Mouse (Mus musculus) T-helper 17 cell (primary cell): ENCODE data around the gene Hnrnpf.

ENCODE experiments used
- in situ Hi-C, 2 experiments: fragments of 300-600 bp; cut with MboI, MseI; formaldehyde crosslinking; loops; 1 replicate in 1 of 2; 2 replicates in 1 of 2; pipeline ENCODE4 v1.15.1; 2025; ENCODE audit warnings: high pct_unique_total_duplicates in 2 of 2

The Hnrnpf gene

GRCm38 (mm10) chr6:117890257-117890656 lies 9.9 kb upstream of the Hnrnpf start:
- in situ Hi-C loops = loop anchor here (10.0 to 25.0 kb wide), 2 partner anchors 1497 to 1895 kb away; partner anchors contain the start of gene Plxnd1 (in 1 of the 2)

DNA sequence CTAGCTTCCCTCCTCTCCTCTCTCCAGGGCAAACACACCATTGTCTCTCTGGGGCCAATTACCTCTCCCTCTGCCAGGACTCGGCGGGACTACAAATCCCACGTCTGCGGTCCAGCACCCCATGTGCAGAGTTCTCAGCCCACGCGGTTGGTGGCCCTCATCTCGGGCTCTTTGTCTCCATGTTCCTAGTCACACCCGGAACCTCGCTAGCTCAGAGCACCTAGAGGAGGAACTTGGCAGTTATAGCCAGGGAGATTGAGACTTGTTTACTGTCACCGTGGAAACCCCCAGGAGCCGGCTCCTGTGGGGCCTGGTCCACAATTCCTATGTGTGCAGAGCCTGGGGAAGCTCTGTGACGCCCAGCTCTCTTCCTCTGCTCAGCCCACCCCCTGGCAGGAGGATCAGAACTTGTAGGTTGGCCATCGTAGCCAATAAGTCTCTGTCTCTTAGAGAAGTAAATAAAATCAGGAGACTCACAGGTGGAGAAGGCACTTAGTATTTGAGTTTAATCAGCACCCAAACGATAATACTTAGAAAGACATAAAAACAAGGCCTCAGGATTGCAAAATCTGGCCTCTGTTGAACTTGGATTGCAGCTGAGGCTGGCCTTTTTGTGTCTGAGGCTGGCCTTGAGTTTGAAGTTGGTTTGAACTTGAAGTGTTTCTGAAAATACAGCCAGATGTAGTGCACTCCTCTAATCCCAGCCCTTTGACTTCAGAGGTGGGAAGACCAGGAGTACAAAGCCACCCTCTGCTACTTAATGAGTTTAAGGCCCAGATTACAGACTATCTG lies 8.6 kb upstream of the Hnrnpf start:
- in situ Hi-C loops = loop anchor here (10.0 to 25.0 kb wide), 2 partner anchors 1496 to 1897 kb away; partner anchors contain the start of gene Plxnd1 (in 1 of the 2)

DNA sequence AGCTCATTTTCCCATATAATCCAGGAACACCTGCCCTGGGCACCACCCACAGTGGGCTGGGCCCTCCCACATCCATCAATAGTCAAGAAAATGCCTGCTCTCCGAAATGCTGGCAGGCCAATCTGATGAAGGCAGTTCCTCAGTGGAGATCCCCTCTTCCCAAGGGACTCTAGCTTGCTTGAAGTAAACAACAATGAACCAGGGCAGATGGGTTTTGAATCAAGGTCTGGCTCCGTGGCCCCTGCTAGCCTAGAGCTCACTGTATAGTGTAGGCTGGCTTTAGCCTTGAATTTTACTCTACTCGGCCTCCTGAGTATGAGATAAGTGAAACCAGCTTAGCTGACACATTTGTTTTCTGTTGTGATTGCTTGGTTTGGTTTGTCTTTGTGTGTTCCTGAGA lies 7.7 kb upstream of the Hnrnpf start:
- in situ Hi-C loops = loop anchor here (10.0 to 25.0 kb wide), 2 partner anchors 1495 to 1898 kb away; partner anchors contain the start of gene Plxnd1 (in 1 of the 2)

DNA sequence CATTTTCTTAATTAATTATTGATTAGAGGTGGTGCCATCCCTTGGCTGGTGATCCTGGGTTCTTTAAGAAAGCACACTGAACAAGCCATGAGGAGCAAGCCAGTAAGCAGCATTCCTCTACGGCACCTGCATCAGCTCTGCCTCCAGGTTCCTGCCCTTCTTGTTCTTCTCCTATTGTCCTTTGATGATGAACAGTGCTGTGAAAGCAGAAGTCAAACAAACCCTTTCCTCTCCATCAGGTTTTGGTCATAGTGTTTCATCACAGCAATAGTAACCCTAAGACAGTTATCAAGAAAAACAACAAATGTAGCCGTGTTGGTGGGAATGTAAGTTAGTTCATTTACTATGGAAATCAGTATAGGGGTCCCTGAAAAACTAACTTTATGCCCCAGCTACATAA lies 6.7 kb upstream of the Hnrnpf start:
- in situ Hi-C loops = loop anchor here (10.0 to 25.0 kb wide), 2 partner anchors 1494 to 1899 kb away; partner anchors contain the start of gene Plxnd1 (in 1 of the 2)

DNA sequence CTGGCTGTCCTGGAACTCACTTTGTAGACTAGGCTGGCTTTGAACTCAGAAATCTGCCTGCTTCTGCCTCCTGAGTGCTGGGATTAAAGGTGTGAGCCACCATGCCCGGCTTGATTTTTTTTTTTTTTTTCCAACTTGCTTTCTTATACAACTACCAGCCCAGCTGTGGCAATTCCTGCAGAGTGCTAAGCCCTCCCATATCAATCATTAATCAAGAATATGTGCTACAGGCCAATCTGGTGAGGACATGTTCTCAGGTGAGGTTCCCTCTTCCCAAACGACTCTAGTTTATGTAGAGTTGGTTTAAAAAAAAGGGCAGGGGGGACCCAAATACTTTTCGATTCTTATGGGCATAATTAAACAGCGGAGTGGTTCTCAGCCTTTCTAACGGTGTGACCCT lies 2.3 kb upstream of the Hnrnpf start:
- in situ Hi-C loops = loop anchor here (10.0 to 25.0 kb wide), 2 partner anchors 1490 to 1903 kb away; partner anchors contain the start of gene Plxnd1 (in 1 of the 2)

GRCm38 (mm10) chr6:117901510-117902402 lies 1.6 kb downstream of the Hnrnpf start:
- in situ Hi-C loops = no loop called here

DNA sequence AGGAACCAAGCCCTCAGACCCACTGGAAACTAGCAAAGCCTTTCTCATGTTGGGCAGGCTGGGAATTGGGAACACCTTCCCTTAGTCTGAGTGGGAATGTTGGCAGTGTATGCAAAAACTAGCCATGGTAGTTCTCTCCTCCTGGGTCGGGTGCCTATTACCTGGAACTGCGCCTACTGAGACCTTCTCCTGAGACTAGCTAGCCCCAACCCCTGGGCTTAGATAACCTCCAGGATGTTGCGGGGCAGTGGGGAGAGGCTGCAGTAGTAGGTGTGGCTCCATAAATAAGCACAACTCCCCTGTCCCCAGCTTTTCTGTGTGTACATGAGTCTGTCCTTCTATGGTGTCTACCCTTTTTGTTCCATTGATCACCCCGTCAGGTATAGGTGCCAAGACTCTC lies 2.4 kb downstream of the Hnrnpf start:
- in situ Hi-C loops = no loop called here

DNA sequence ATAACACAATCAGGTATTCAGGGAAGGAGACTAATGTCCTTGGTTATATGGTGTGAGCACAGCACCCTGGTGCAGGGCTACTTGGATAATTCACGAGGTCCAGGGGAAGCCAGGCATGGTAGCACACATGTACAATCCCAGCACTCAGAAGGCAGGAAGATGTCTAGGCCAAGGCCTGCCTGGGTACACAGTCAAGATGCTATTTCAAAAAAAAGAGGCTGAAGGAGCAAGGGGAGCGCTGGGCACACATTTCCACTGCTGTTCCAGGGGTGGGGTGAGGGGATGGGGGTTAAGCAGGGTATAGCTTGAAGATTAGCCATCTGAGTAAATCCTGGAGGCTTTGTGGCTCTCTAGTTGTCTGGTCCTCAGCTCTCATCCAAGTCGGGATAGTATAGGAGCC lies 3.7 kb downstream of the Hnrnpf start:
- in situ Hi-C loops = no loop called here

GRCm38 (mm10) chr6:117905260-117905930 lies 5.3 kb downstream of the Hnrnpf start:
- in situ Hi-C loops = no loop called here

DNA sequence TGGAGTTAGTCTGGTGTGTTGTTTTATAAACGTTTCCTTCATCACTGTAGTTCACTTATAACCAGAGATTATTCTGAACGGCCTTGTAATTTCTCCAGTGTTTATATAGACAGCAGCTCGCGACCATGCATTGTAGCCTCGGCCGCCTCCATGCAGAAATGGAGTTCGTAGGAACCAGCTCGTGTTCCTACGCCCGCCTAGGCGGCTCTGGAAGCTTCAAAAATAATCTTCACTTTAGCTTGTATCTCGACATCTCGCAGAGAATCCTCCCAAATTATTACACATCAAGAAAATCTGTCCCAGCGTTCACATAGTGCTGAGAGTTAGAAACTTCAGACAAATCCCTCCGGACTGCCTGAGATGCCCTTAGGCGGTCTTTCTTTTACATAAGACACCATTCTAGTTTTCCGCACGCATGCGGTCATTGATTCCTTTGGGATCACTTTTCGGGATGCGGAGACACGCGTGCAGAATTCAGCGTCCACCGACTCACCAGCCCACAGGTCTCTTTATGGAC lies 5.9 kb downstream of the Hnrnpf start:
- in situ Hi-C loops = no loop called here

DNA sequence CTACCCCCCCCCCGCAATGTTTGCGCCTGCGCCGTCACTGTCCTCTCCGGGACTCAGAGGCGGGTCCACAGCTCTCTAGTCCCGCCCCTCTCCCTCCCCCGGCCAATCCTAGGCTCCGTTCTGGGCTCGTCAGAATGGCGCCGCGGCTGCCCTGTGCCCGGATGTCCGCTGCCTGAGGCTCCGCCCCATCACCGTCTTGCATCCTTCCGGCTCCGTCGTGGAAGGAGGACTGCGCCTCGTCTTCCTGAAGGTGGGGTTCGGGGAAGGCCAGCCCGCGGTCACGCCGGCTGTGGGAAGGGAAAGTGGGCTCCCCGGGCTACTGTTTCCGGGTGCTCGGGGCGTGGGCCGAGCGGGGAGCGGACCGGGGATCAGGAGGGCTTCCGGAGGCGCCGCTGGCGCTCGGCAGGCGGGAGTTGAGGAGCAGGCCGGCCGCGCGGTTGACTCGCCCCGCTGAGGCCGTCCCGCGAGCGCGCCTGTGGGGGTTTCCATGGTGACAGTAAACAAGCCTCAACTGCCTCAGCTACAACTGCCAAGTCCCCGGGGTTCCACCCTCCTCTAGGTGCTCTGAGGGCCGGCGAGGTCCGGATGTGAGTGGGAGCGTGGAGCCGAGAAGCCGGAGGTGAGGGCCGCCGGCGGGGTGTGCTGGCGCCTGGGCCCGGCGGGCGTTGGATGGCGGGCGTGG lies 6.6 kb downstream of the Hnrnpf start:
- in situ Hi-C loops = no loop called here

- in situ Hi-C loops = no loop called here
Measured at GRCm38 (mm10) chr6:117907301-117907978, 7.3 kb downstream of the Hnrnpf start.

DNA sequence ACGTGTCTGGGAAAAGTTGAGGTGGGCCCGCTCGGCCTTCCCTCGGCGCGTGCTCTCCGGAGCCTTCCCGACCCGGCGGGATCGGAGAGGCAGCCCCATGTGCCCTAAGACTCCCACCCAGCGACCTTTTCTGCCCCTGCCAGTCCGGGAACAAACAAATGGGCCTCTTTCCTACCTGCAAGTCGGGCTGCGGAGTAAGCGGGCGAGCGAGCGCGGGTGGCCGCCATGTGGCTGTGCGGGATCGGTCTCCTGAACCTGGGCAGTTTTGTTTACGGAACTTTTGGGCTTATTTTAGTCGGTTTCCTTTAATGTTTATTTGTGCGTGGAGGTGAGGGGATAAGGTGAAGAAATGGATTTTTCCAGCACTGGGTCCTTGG lies 7.8 kb downstream of the Hnrnpf start:
- in situ Hi-C loops = no loop called here

DNA sequence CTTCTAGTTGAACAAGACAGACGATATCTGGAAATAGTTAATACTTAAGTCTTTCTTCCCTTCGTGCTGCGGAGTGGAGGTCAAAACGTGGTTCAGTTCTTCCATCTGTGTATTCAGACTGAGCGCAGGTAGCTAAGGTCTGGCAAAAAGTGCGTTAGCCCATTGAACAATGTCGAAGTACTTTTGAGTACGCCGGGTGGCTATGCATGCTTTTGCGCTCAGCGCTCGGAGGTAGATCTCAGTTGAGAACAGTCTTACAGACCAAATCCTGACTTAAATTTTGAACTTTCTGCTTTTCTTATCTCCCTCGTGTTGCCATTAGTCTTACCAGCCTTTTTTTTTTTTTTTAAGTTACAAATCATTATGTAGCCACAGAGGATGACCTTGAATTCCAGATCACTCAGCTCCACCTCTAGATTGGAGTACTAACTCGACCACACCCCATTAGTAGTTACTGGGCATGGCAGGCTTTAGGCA lies 8.3 kb downstream of the Hnrnpf start:
- in situ Hi-C loops = no loop called here

DNA sequence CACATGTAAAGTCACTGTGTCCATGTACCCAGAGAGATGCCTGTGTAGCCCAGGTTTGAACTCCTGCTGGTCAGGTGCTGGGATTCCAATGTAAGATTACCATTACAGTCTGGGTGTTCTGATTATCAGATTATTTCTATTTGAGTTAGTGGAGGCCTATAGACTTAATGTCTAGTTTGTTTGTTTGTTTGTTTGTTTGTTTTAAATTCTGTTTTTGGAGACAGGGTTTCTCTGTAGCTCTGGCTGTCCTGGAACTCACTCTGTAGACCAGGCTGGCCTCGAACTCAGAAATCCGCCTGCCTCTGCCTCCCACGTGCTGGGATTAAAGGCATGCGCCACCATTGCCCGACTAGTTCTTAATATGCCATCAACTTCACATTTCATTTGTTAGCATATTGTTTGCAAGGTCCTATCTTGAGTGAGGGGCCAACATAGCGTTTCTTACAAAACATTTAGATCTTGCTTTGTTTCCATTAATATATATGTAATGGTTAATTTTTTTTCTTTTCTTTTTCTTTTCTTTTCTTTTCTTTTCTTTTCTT lies 10.1 kb downstream of the Hnrnpf start:
- in situ Hi-C loops = no loop called here

- in situ Hi-C loops = no loop called here
Measured at GRCm38 (mm10) chr6:117914541-117914940, 14.4 kb downstream of the Hnrnpf start.

DNA sequence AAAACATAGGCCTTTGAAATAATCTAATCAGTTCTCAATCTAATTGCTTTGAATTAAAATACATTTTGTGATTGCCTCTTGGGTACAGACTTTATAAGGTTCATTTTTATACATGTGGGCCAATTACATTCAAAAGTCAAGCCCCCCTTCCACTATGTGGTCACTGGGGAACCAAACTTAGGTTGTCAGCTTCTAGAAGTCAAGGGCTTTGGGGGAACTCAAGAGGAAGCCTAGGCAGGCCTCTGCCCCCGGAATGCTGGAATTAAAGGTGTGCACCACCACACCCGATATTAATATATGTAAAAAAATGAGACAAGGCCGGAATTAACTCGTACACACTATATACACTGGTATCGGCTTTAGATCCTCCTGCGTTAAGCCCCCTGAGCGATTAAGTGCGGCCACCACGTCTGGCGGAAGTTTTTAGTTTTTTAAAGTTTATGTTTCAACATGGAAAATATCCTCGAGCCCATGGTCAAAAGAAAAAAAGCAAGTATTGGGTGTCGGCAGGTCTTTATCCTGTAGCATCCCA lies 16.1 kb downstream of the Hnrnpf start:
- in situ Hi-C loops = loop anchor here in 1 of 2 experiments (5.0 kb wide), 1 partner anchor 44 kb away; no protein-coding TSS in a partner anchor

DNA sequence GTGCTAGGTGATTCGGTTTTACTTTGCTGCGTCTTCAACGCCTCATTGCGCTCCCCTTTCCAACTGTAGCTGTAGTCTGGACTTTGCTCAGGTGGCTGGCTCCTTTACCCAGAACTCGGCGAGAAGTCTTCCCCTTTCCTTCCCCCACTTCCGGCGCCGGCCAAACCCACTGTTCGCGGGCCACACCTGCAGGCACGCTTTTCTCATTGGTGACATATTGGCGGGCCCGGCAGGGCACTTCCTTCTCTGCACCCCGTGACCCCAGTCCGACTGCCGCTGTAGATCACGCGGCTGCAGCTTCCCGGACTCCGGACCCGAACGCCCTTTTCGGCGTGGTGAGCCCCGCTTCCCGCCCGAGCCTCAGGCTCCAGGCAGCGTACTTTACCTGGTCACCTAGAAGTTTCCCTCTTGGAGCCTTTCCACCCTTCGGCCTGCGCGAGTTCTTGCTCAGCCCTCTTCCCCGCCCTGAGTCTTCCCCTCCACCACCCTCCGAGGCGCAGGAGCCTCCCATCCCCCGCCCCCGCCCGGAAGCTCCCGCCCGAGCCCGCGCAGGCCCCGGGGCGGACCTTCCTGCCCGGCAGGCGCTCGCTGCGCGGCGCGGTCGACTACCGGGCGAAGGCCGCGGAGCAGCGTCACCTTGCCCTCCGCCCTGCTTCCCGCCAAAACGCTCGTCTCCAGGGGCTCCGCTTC lies 16.8 kb downstream of the Hnrnpf start:
- in situ Hi-C loops = loop anchor here in 1 of 2 experiments (5.0 kb wide), 1 partner anchor 45 kb away; no protein-coding TSS in a partner anchor

- in situ Hi-C loops = loop anchor here in 1 of 2 experiments (5.0 kb wide), 1 partner anchor 45 kb away; no protein-coding TSS in a partner anchor
Measured at GRCm38 (mm10) chr6:117917576-117917975, 17.5 kb downstream of the Hnrnpf start.
